Mouse (Mus musculus) spleen, postnatal 4 days (tissue): ENCODE results near the gene Lamtor2.

Experiments used
- DNase-seq, 2 experiments: peaks; one replicate each; pipeline ENCODE4 v3.0.0; 2022; ENCODE audit warnings: low spot score in 2 of 2

Lamtor2 gene

GRCm38 (mm10) chr3:88568615-88569014, 15.7 kb upstream of the Lamtor2 start:
- DNase-seq = no peak

- DNase-seq = no peak
Measured at GRCm38 (mm10) chr3:88567892-88568291, 15.0 kb upstream of the Lamtor2 start.

- no peak for DNase-seq
Measured at GRCm38 (mm10) chr3:88566536-88567061, 13.7 kb upstream of the Lamtor2 start.

- no peak for DNase-seq
Measured at GRCm38 (mm10) chr3:88566116-88566515, 13.2 kb upstream of the Lamtor2 start.

GRCm38 (mm10) chr3:88563966-88564365, 11.1 kb upstream of the Lamtor2 start:
- DNase-seq = no peak

GRCm38 (mm10) chr3:88563442-88563841, 10.6 kb upstream of the Lamtor2 start:
- no peak for DNase-seq

GRCm38 (mm10) chr3:88561989-88562388, 9.1 kb upstream of the Lamtor2 start:
- peak in 1 of 2 experiments; percentile 61 for DNase-seq

GRCm38 (mm10) chr3:88559596-88559995, 6.7 kb upstream of the Lamtor2 start:
- DNase-seq = peak in 1 of 2 experiments; percentile 58

- peak in 1 of 2 experiments; percentile 57 for DNase-seq
Measured at GRCm38 (mm10) chr3:88556616-88557015, 3.7 kb upstream of the Lamtor2 start.

GRCm38 (mm10) chr3:88555731-88556130, 2.9 kb upstream of the Lamtor2 start:
- DNase-seq = peak in 1 of 2 experiments; percentile 59

GRCm38 (mm10) chr3:88555069-88555605, 2.3 kb upstream of the Lamtor2 start:
- peak in 1 of 2 experiments; percentile 59 for DNase-seq

GRCm38 (mm10) chr3:88553880-88554586, 1.2 kb upstream of the Lamtor2 start:
- peak; percentile 58 to 85 for DNase-seq

GRCm38 (mm10) chr3:88553525-88553879, 628 bp upstream of the Lamtor2 start, which contains the start of gene Ubqln4:
Ubqln4 (plus strand) TSS chr3:88553758.
- peak; percentile 92 to 97 for DNase-seq

GRCm38 (mm10) chr3:88552082-88552645, 710 bp downstream of the Lamtor2 start:
- DNase-seq = peak in 1 of 2 experiments; percentile 70

- peak in 1 of 2 experiments; percentile 61 for DNase-seq
Measured at GRCm38 (mm10) chr3:88551586-88551985, 1.3 kb downstream of the Lamtor2 start.

GRCm38 (mm10) chr3:88548180-88548917, 4.5 kb downstream of the Lamtor2 start, which contains the start of gene Rab25:
Rab25 (minus strand) TSS chr3:88548300.
- DNase-seq = no peak

- no peak for DNase-seq
Measured at GRCm38 (mm10) chr3:88546674-88547418, 6.0 kb downstream of the Lamtor2 start.

GRCm38 (mm10) chr3:88544955-88545591, 7.8 kb downstream of the Lamtor2 start:
- no peak for DNase-seq

- DNase-seq = no peak
Measured at GRCm38 (mm10) chr3:88544514-88544913, 8.4 kb downstream of the Lamtor2 start.

GRCm38 (mm10) chr3:88543651-88544410, 9.0 kb downstream of the Lamtor2 start:
- no peak for DNase-seq
